Mouse (Mus musculus): ENCODE results near the gene Zmym2. TPM values are rescaled to one million over a fixed set of nuclear protein-coding genes. Genes with fewer than 3 reads are reported as not detected.
"Not testable (repeated sequence)": the region's sequence is repeated elsewhere in the genome, so short reads cannot be mapped to it uniquely, and the experiment has no call there.

Gene Zmym2
- polyA plus RNA-seq, 1 experiment, result 0.03 TPM

DNA sequence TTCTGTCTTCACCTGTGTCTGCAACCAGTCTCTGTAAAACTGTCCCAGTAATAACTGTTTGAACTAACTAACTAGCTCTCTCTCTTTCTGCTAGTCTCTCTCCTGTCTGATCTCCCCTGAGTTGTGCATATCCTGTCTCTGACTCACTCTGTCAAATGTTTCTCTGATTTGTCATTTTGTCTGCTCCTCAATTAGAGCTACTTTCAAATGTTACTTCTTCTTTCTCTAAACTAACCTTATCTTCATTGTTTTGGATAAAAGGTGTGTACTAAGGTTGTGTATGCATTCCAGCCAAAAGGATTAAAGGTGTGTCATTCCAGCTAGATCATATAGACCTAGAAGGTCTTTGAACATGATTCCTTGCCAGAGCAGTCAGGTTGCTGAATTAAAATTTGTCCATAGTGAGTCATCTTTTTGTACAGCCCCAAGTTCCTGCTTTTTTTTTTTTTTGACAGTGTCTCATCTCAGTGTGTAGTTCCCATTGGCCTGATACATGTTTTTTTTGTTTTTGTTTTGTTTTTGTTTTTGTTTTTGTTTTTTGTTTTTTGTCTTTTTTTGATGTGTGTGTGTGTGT is 10.8 kb upstream of the Zmym2 start:
- Histone ChIP-seq H3K4me3 (replicated peaks) (no peak overlapping the region), H3K27me3 (ENCODE audit: control insufficient read depth) (no peaks in the 10 kb centered on the region), H3K36me3 (ENCODE audit: control insufficient read depth) (no peaks in the 10 kb centered on the region), H3K9me3 (ENCODE audit: control insufficient read depth, low read length) (peaks cover 5% of the 10 kb centered on the region), H3K4me1 (ENCODE audit: control insufficient read depth) (peaks cover 3% of the 10 kb centered on the region)
- TF ChIP-seq GATA1 (IDR thresholded peaks at IDR 0.05; ENCODE audit: low read length) (no peak), TAL1 (IDR thresholded peaks at IDR 0.05; ENCODE audit: low read length) (no peak)

GRCm38 (mm10) chr14:56881271-56881670 is 5.2 kb upstream of the Zmym2 start:
- no peaks in the 10 kb centered on the region for H3K27me3 ChIP-seq (ENCODE audit: control insufficient read depth)
- no peaks in the 10 kb centered on the region for H3K36me3 ChIP-seq (ENCODE audit: control insufficient read depth)
- TF ChIP-seq TAL1 (IDR thresholded peaks at IDR 0.05; ENCODE audit: low read length), result no peak
- no peak for TF ChIP-seq GATA1 (IDR thresholded peaks at IDR 0.05; ENCODE audit: low read length)
- H3K9me3 ChIP-seq (ENCODE audit: control insufficient read depth, low read length), result no peaks in the 10 kb centered on the region
- H3K4me3 ChIP-seq (replicated peaks), result no peak overlapping the region
- peaks cover 8% of the 10 kb centered on the region for H3K4me1 ChIP-seq (ENCODE audit: control insufficient read depth)

- no peaks in the 10 kb centered on the region for H3K27me3 ChIP-seq (ENCODE audit: control insufficient read depth)
- H3K36me3 ChIP-seq (ENCODE audit: control insufficient read depth), result peaks cover 1% of the 10 kb centered on the region
- TF ChIP-seq GATA1 (IDR thresholded peaks at IDR 0.05; ENCODE audit: low read length), result no peak
- no peak for TF ChIP-seq TAL1 (IDR thresholded peaks at IDR 0.05; ENCODE audit: low read length)
- peaks cover 23% of the 10 kb centered on the region for H3K4me1 ChIP-seq (ENCODE audit: control insufficient read depth)
- H3K9me3 ChIP-seq (ENCODE audit: control insufficient read depth, low read length), result no peaks in the 10 kb centered on the region
- H3K4me3 ChIP-seq (replicated peaks), result no peak overlapping the region
Measured at GRCm38 (mm10) chr14:56883431-56883830, 3.0 kb upstream of the Zmym2 start.

DNA sequence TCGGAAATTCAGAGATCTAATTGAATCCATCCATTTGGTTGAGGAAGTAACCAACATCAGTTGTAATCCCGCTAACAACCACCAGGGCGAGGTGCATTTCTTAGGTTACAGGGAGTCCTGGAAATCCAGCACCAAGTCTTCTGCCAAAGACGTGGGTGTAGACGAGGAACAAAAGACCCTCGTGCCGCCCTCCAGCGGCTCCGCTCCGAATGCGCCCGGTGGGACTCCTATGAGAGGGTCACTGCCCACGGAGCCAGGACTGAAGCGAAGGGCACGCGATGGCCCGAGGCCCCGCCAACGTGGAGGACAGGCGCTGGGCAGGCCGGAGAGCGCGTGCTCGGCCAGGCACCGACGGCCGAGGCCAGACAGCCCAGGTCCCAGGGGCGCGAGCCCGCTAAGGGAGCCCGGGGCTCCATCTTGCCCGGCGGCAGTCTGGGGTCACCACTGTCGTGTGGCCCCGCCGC is 1.1 kb upstream of the Zmym2 start:
- Histone ChIP-seq H3K4me1 (ENCODE audit: control insufficient read depth) (peaks cover 26% of the 10 kb centered on the region), H3K36me3 (ENCODE audit: control insufficient read depth) (peaks cover 14% of the 10 kb centered on the region), H3K4me3 (replicated peaks) (peak overlapping the region; percentile 67), H3K27me3 (ENCODE audit: control insufficient read depth) (no peaks in the 10 kb centered on the region), H3K9me3 (ENCODE audit: control insufficient read depth, low read length) (no peaks in the 10 kb centered on the region)
- TF ChIP-seq TAL1 (IDR thresholded peaks at IDR 0.05; ENCODE audit: low read length) (no peak), GATA1 (IDR thresholded peaks at IDR 0.05; ENCODE audit: low read length) (no peak)

GRCm38 (mm10) chr14:56885986-56886593 is 363 bp upstream of the Zmym2 start:
- not testable (repeated sequence) for H3K9me3 ChIP-seq (ENCODE audit: control insufficient read depth, low read length); H3K27me3 ChIP-seq (ENCODE audit: control insufficient read depth)
- Histone ChIP-seq H3K4me1 (ENCODE audit: control insufficient read depth) (peaks cover 26% of the 10 kb centered on the region), H3K36me3 (ENCODE audit: control insufficient read depth) (peaks cover 16% of the 10 kb centered on the region), H3K4me3 (replicated peaks) (peak overlapping the region; percentile 66)

DNA sequence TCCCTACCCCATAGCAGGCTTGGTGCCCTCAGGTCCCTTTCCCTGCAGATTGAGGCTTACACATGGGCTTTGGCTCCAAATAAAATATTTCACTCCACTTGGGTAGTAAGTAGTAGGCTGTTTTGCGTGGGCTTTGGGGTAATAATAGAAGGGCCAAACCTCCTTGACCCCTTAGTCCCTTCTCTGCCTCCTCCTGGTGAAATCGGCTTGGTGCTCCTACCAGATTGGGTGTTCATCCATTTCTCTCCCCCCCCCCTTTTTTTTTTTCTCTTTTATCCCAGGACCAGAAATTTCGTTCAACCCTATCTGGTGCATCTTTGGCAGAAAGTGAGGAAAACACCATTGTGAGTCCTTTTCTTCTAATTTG is 1.0 kb downstream of the Zmym2 start:
- Histone ChIP-seq H3K9me3 (ENCODE audit: control insufficient read depth, low read length) (no peaks in the 10 kb centered on the region), H3K36me3 (ENCODE audit: control insufficient read depth) (peaks cover 17% of the 10 kb centered on the region), H3K4me3 (replicated peaks) (peak overlapping the region; percentile 76), H3K4me1 (ENCODE audit: control insufficient read depth) (peaks cover 26% of the 10 kb centered on the region), H3K27me3 (ENCODE audit: control insufficient read depth) (no peaks in the 10 kb centered on the region)
- TF ChIP-seq TAL1 (IDR thresholded peaks at IDR 0.05; ENCODE audit: low read length) (no peak), GATA1 (IDR thresholded peaks at IDR 0.05; ENCODE audit: low read length) (no peak)

- peaks cover 19% of the 10 kb centered on the region for H3K36me3 ChIP-seq (ENCODE audit: control insufficient read depth)
- H3K27me3 ChIP-seq (ENCODE audit: control insufficient read depth), result no peaks in the 10 kb centered on the region
- peak overlapping the region; percentile 76 for H3K4me3 ChIP-seq (replicated peaks)
- peaks cover 26% of the 10 kb centered on the region for H3K4me1 ChIP-seq (ENCODE audit: control insufficient read depth)
- TF ChIP-seq TAL1 (IDR thresholded peaks at IDR 0.05; ENCODE audit: low read length), result no peak
- no peak for TF ChIP-seq GATA1 (IDR thresholded peaks at IDR 0.05; ENCODE audit: low read length)
- no peaks in the 10 kb centered on the region for H3K9me3 ChIP-seq (ENCODE audit: control insufficient read depth, low read length)
Measured at GRCm38 (mm10) chr14:56887887-56888286, 1.4 kb downstream of the Zmym2 start.

DNA sequence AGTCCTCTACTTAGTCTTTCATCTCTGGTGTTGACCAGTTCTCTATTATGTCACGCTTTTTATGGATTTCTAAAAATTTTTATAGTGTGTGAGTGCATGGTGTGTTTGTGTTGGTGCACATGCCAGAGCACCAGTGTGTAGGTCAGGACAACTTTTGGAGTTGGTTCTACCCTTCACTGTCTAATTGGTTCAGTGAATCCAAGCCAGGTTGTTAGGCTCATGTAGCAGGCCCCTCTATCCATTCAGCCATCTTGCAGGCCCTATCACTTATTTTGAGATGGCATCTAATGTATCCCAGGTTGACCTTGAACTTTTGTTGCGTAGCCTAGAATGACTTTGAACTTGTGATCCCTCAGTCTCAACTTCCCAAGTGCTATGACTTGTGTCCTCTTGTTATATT is 2.0 kb downstream of the Zmym2 start:
- H3K9me3 ChIP-seq (ENCODE audit: control insufficient read depth, low read length), result no peaks in the 10 kb centered on the region
- TF ChIP-seq TAL1 (IDR thresholded peaks at IDR 0.05; ENCODE audit: low read length) (no peak), GATA1 (IDR thresholded peaks at IDR 0.05; ENCODE audit: low read length) (no peak)
- peak overlapping the region; percentile 76 for H3K4me3 ChIP-seq (replicated peaks)
- no peaks in the 10 kb centered on the region for H3K27me3 ChIP-seq (ENCODE audit: control insufficient read depth)
- peaks cover 22% of the 10 kb centered on the region for H3K36me3 ChIP-seq (ENCODE audit: control insufficient read depth)
- H3K4me1 ChIP-seq (ENCODE audit: control insufficient read depth), result peaks cover 26% of the 10 kb centered on the region

GRCm38 (mm10) chr14:56894417-56894816 is 8.0 kb downstream of the Zmym2 start:
- H3K27me3 ChIP-seq (ENCODE audit: control insufficient read depth), result no peaks in the 10 kb centered on the region
- no peaks in the 10 kb centered on the region for H3K9me3 ChIP-seq (ENCODE audit: control insufficient read depth, low read length)
- H3K36me3 ChIP-seq (ENCODE audit: control insufficient read depth), result peaks cover 19% of the 10 kb centered on the region
- H3K4me3 ChIP-seq (replicated peaks), result no peak overlapping the region
- TF ChIP-seq GATA1 (IDR thresholded peaks at IDR 0.05; ENCODE audit: low read length) (no peak), TAL1 (IDR thresholded peaks at IDR 0.05; ENCODE audit: low read length) (no peak)
- H3K4me1 ChIP-seq (ENCODE audit: control insufficient read depth), result peaks cover 3% of the 10 kb centered on the region

GRCm38 (mm10) chr14:56896521-56896920 is 10.1 kb downstream of the Zmym2 start:
- TF ChIP-seq GATA1 (IDR thresholded peaks at IDR 0.05; ENCODE audit: low read length) (no peak), TAL1 (IDR thresholded peaks at IDR 0.05; ENCODE audit: low read length) (no peak)
- Histone ChIP-seq H3K9me3 (ENCODE audit: control insufficient read depth, low read length) (no peaks in the 10 kb centered on the region), H3K4me3 (replicated peaks) (no peak overlapping the region), H3K36me3 (ENCODE audit: control insufficient read depth) (peaks cover 12% of the 10 kb centered on the region), H3K4me1 (ENCODE audit: control insufficient read depth) (peaks cover 3% of the 10 kb centered on the region), H3K27me3 (ENCODE audit: control insufficient read depth) (no peaks in the 10 kb centered on the region)

All from erythroblast, embryonic 14.5 days (primary cell).